Mouse (Mus musculus) small intestine, adult 2 months (tissue): Measurements from ENCODE around the gene Ppa1.

Experiments used
- CTCF ChIP-seq: fragments of 200-500 bp; IDR thresholded peaks from 2 replicates; pipeline ENCODE4 v1.5.1; 2012; ENCODE audit warnings: low read depth, mild to moderate bottlenecking, control low read depth, inconsistent platforms, low read length, moderate library complexity, mixed read lengths; ENCODE audit not compliant: insufficient replicate concordance, insufficient read length; ENCODE audit errors: extremely low read depth
- POLR2A ChIP-seq: fragments of 200-500 bp; IDR thresholded peaks from 2 replicates; pipeline ENCODE4 v1.6.1; 2012; ENCODE audit warnings: low read depth, mild to moderate bottlenecking, control low read depth, inconsistent platforms, low read length, moderate library complexity

DNA sequence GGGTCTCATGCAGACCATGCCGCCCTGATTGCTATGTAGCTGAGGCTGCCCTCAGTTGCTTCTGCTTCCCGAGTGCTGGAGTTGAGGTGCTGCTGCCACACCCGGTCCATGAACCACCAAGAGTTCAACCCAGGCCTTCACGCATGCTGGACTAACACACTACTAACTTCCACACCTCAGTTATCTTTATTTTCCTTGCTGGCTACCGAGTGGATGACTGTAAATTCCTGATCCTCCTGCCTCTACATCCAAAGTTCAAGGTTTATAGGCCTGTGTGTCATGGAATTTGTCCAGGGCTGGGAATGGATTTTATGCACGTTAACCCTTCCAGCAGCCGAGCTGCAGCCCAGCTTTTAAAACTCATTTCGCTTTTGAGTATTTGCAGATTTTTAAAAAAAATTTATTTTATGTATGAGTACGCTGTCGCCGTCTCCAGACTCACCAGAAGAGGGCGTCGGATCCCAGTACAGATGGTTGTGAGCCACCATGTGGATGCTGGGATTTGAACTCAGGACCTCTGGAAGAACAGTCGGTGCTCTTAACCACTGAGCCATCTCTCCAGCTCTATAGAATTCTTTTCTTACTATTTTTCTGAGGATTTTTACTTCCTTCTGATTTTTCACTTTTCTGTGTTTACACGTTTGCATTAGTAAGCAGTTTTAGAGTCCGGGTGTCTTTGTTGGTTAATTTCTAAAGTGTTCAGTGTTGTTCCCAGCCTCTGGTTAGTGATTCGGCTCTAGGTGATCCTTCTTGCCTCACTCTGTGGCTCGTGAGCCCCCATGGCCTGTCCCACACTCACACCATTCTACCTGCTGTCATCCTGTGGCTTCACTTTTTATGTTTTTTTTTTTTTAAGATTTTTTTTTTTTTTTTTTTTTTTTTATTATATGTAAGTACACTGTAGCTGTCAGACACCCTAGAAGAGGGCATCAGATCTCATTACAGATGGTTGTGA, 8.9 kb downstream of the Ppa1 start:
- no peak for TF ChIP-seq CTCF
- no peak for TF ChIP-seq POLR2A
